Mouse (Mus musculus): ENCODE measurements at regions not wholly inside any gene's neighbourhood (a gene's known extent, or its start where the extent isn't known, plus 50 kb on each side); places are given as distances from the start of the nearest gene placed in this dataset.

DNA sequence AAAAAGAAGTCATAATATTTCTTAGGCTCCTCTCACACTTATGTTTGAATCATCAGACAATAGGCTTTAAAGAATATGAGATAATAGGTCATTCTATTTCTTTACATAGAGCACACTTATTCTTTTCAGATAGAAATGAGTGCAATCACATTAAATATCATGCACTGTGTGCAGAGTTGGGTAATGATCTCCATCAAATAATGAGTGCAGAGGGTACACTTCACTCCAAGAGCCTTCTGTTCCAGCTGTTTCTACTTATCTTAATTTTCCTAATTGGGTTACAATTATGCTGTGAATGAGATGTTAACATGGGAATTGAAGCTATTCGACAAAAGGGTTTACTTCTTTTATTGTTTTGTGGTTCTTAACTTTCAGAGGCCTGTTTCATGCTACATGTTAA, 707.5 kb upstream of the Mdga2 start:
- DNase-seq (ENCODE audit: low spot score), result no peak

DNA sequence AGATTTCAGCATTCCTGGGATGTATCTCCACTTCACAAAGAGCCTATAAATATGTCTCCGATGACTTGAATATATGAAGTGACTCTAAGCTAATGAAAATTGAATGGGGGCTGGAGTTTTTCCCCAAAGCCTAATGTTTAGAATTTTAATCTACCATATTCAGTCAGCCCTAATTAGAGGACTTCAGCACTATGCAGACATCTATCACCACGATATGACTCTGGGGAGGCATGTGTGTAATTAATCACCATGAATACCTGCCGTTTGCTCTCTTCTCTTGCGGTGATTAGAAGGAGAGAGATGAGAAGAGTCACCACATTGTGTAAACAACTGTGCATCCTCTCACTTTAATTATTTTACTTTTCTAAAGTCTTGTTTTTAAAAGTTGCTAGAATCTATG, 692.3 kb upstream of the Mdga2 start:
- DNase-seq (ENCODE audit: low spot score), result no peak

DNA sequence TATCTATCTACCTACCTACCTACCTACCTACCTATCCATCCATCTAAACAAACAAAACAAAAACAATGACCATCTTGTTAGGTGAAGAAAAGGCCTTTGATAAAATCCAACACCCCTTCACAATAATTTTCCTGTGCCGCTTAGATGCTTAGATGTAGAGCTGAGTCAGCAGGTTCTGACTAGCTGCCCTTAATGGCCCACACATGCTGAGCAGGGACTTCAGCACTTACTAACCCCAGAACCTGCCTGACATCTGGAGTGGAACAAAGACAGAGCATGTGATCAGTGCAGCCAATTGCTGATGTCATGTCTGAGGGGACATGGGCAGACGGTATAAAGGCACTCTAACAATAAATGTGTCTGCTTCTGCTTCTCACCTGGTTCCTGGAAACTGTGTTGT, 664.9 kb upstream of the Mdga2 start:
- no peak for DNase-seq (ENCODE audit: low spot score)

DNA sequence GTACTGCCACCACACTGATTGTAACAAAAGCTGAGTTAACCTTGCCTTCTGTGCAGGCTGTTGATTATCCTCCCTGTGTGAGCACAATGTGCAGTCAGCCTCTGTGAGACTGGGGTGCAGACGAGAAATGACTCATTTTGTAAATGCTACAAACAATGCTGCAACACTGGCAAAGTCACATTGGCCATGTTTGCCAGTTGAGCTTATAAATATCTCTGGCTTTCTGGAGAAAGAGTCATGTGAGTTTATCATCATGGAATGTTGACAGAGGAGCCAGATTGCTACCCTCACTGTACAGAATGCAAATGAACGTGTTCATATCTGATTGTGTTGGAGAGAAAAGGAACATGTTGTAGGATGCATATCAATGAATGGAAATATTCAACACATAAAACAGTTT, 640.3 kb upstream of the Mdga2 start:
- peak; percentile 60 for DNase-seq (ENCODE audit: low spot score)

DNA sequence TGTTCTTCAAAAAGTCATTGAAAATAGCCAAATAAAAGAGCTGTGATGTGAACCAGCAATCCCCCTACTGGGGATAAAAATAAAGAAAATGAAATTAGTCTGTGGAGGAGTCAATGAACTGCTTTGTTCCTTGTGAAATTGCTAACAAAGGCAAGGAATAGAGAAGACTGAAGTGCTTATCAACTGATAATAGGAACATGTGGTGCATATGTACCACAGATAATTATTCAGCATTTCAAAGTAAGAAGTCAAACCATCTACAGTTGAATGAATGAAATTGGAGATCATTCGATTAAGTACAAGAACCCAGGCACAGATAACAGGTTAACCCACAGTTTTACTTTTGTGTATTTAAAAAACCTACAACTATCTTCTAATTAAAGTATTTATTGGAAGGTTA, 638.4 kb upstream of the Mdga2 start:
- no peak for DNase-seq (ENCODE audit: low spot score)

DNA sequence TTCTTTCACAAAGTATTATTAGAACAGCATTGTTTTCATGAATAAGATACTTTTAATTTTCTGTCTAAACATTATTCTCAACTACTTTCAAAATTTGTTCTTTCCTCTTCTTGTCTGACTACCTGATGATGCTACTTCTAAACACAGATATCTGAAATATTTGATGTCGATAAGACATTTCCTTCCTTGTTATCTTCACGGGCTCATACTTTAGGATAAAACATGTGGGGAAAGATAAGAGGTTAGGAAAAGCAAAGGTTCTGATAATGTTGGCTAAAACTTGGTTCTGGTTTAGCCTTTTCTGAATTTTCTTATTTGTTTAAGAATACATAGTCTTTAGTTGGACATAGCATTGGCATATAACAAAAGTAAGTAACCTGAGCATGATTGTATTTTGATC, 630.3 kb upstream of the Mdga2 start:
- DNase-seq (ENCODE audit: low spot score), result no peak

DNA sequence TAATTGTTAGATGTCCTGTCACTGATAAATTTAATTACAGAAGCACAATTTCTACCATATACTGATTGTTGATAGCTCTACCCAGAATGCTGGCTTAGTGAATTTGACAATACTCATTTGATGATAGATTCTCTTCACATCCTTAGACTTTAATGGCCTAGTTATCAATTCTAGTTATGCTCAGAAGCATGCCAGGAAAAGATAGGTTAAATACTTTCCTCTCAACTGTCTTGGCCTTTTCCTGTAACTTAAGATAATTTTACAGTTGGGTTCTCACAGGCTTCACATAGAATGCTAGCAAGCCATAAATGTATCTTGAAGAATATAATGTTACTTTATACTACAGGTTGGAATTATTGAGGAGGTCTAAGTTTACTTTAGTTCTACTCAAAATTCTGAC, 625.2 kb upstream of the Mdga2 start:
- no peak for DNase-seq (ENCODE audit: low spot score)

DNA sequence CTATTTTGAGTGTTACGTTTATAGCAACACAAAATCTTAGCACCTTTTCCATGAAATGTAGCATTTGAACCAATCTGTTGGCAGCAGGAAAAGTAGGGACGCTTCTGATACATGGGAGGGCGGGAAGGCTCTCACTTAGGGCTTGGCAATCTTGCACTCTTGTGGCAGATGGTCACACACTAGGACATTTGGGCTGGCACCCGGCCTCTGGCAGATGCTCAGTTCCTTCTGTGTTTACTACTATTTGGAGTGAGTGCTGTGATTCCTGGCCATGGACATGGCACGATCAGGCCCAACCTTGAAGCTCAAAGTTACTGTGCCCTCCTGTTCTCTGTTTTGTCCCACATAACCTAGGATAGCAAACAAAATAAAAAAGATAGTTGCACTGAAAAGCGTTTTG, 581.9 kb upstream of the Mdga2 start:
- DNase-seq (ENCODE audit: low spot score), result peak; percentile 5

DNA sequence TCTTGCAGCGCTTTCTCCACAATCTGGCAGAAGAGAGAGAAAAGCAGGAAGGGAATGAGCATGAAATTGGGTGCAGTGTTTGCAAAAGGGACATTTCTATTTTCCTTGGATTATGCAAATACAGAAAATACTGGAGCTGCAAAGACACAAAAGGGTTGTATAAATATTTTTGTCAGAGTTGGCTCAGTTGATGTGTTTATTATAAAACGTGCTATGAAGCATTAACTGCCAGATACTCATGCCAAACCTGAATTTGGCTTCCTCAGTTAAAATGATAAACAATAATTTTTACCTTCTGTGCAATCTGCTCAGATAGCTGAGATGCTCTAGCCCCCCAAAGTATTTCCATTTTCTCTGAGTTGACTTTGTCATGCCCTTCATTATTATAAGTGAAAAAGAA, 577.4 kb upstream of the Mdga2 start:
- DNase-seq (ENCODE audit: low spot score), result no peak
